Mouse (Mus musculus): Measurements from ENCODE around the gene Lrp6. TPM values are rescaled to one million over a fixed set of nuclear protein-coding genes. Genes with fewer than 3 reads are reported as not detected.
A peak's percentile ranks its signal among the peaks of the same experiment; 100 is the strongest.

Lrp6 gene
- 35.0 and 36.2 TPM in 2 replicates for polyA plus RNA-seq (2014; fragmentation: Nextera tagmentation; extraction: Ambion mirVana)

DNA sequence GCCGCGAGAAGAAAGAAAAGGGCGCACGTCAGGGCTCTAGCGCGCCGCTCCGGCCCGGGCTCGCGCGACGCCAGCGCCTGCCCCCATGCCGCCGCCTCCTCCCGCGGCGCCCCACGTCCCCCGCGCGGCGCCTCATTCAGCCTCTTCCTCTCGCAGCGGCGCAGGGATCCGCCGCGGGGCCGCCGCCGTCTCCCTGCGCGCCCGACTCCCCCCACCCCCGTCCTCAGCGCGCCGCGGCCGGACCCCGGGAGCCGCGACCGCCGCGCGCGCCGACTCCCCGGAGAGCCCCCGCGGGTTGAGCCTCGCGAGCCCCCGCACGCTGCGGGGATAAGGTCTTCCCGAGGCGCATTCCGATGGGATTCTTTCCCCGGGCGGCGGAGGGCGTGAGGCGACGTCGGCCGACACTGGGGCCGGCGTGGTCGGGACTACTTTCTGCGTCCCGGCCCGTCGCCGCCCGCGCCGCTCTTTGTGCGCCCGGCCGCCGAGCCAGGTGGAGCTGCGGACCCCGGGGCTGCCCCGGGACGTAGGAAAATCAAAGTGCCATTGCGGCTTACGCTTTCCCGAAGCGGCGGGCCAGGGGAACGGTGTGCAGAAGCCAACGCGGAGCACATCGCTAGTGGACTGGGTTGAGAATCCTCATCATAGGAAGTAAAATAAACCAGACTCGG lies at the start of gene Lrp6:
Gene Lrp6, minus strand, starts transcription at position 148 of the 668 bp plus-strand sequence.
- under 1% methylated on average over 75 of the region's 99 CpGs for WGBS
- DNase-seq (ENCODE audit: low spot score), result peak; percentile 92
- H3K9me3 ChIP-seq (ENCODE audit: control insufficient read depth, low read length), result 0 out of 2 replicates have a peak, but pooled peaks cover 2% of the 10 kb centered on the region
- peak within 1 kb of the TSS; percentile 99 for H3K27ac ChIP-seq (ENCODE audit: low read depth)
- H3K4me1 ChIP-seq (replicated peaks; ENCODE audit: control insufficient read depth, insufficient read depth, low read length), result peaks cover 10% of the 10 kb centered on the region
- no peaks in the 10 kb centered on the region for H3K27me3 ChIP-seq (replicated peaks; ENCODE audit: control insufficient read depth, insufficient read depth, low read length)
- ATAC-seq (replicated peaks; ENCODE audit: low FRiP score, low TSS enrichment, low read depth), result peak; percentile 93
- peak within 1 kb of the TSS; percentile 90 for H3K4me2 ChIP-seq (ENCODE audit: low read length)
- no peaks in the 10 kb centered on the region for H3K36me3 ChIP-seq (ENCODE audit: control insufficient read depth, insufficient read depth, low read length)
- peak within 1 kb of the TSS; percentile 89 for H3K4me3 ChIP-seq (ENCODE audit: low read depth, low read length)
- peak within 1 kb of the TSS; percentile 98 for H3K9ac ChIP-seq (ENCODE audit: low read length)

GRCm38 (mm10) chr6:134614723-134615648 lies 48.2 kb upstream of the Lrp6 start:
- peak overlapping the region; percentile 47; the same call in 1 of the 2 replicates for H3K27ac ChIP-seq (ENCODE audit: low read depth)
- 3% methylated on average over 16 of the region's 16 CpGs for WGBS
- H3K9ac ChIP-seq (ENCODE audit: low read length), result no peak overlapping the region
- peaks cover 12% of the 10 kb centered on the region for H3K4me1 ChIP-seq (replicated peaks; ENCODE audit: control insufficient read depth, insufficient read depth, low read length)
- DNase-seq (ENCODE audit: low spot score) (peak; percentile 88), ATAC-seq (replicated peaks; ENCODE audit: low FRiP score, low TSS enrichment, low read depth) (peak; percentile 76)
- peak overlapping the region; percentile 2; the same call in 1 of the 2 replicates for H3K4me3 ChIP-seq (ENCODE audit: low read depth, low read length)
- H3K9me3 ChIP-seq (ENCODE audit: control insufficient read depth, low read length), result no peaks in the 10 kb centered on the region
- no peaks in the 10 kb centered on the region for H3K27me3 ChIP-seq (replicated peaks; ENCODE audit: control insufficient read depth, insufficient read depth, low read length)
- peak overlapping the region; percentile 28 for H3K4me2 ChIP-seq (ENCODE audit: low read length)
- no peaks in the 10 kb centered on the region for H3K36me3 ChIP-seq (ENCODE audit: control insufficient read depth, insufficient read depth, low read length)

GRCm38 (mm10) chr6:134614322-134614721 lies 47.6 kb upstream of the Lrp6 start:
- WGBS, result 42% methylated on average over 4 of the region's 4 CpGs
- DNase-seq (ENCODE audit: low spot score) (no peak), ATAC-seq (replicated peaks; ENCODE audit: low FRiP score, low TSS enrichment, low read depth) (peak; percentile 66)
- no peaks in the 10 kb centered on the region for H3K9me3 ChIP-seq (ENCODE audit: control insufficient read depth, low read length)
- H3K27ac ChIP-seq (ENCODE audit: low read depth), result peak overlapping the region; percentile 47; the same call in 1 of the 2 replicates
- no peak overlapping the region for H3K9ac ChIP-seq (ENCODE audit: low read length)
- H3K36me3 ChIP-seq (ENCODE audit: control insufficient read depth, insufficient read depth, low read length), result no peaks in the 10 kb centered on the region
- peaks cover 12% of the 10 kb centered on the region for H3K4me1 ChIP-seq (replicated peaks; ENCODE audit: control insufficient read depth, insufficient read depth, low read length)
- no peak overlapping the region for H3K4me3 ChIP-seq (ENCODE audit: low read depth, low read length)
- H3K4me2 ChIP-seq (ENCODE audit: low read length), result peak overlapping the region; percentile 28
- no peaks in the 10 kb centered on the region for H3K27me3 ChIP-seq (replicated peaks; ENCODE audit: control insufficient read depth, insufficient read depth, low read length)

GRCm38 (mm10) chr6:134611896-134612295 lies 45.1 kb upstream of the Lrp6 start:
- peaks cover 12% of the 10 kb centered on the region for H3K4me1 ChIP-seq (replicated peaks; ENCODE audit: control insufficient read depth, insufficient read depth, low read length)
- H3K9ac ChIP-seq (ENCODE audit: low read length), result no peak overlapping the region
- WGBS, result 60% methylated on average over 13 of the region's 13 CpGs
- H3K4me2 ChIP-seq (ENCODE audit: low read length), result no peak overlapping the region
- no peaks in the 10 kb centered on the region for H3K36me3 ChIP-seq (ENCODE audit: control insufficient read depth, insufficient read depth, low read length)
- no peaks in the 10 kb centered on the region for H3K9me3 ChIP-seq (ENCODE audit: control insufficient read depth, low read length)
- ATAC-seq (replicated peaks; ENCODE audit: low FRiP score, low TSS enrichment, low read depth), result no peak
- no peak overlapping the region for H3K27ac ChIP-seq (ENCODE audit: low read depth)
- no peak overlapping the region for H3K4me3 ChIP-seq (ENCODE audit: low read depth, low read length)
- H3K27me3 ChIP-seq (replicated peaks; ENCODE audit: control insufficient read depth, insufficient read depth, low read length), result no peaks in the 10 kb centered on the region
- DNase-seq (ENCODE audit: low spot score), result no peak

DNA sequence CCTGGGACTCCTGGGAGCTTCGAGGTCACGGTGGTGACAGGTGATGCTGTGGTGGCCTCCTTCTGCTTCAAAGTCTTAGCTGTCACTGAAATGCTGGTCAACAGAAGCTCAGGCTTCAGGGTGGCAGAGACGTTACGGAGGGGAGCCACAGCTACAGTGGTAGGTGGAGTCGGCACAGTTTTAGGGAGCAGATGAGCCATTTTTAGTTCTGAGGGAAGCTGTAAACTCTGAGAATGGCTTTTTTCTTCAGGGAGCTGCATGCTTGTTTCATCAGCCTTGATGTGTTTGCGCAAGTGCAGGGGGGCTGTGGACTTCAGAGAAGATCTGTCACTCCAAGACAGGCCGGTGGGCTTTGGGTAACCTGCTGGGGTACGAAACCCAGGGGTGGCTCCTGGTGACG lies 43.6 kb upstream of the Lrp6 start:
- Histone ChIP-seq H3K9me3 (ENCODE audit: control insufficient read depth, low read length) (no peaks in the 10 kb centered on the region), H3K4me2 (ENCODE audit: low read length) (no peak overlapping the region), H3K36me3 (ENCODE audit: control insufficient read depth, insufficient read depth, low read length) (no peaks in the 10 kb centered on the region), H3K9ac (ENCODE audit: low read length) (no peak overlapping the region), H3K4me1 (replicated peaks; ENCODE audit: control insufficient read depth, insufficient read depth, low read length) (peaks cover 6% of the 10 kb centered on the region), H3K4me3 (ENCODE audit: low read depth, low read length) (no peak overlapping the region), H3K27ac (ENCODE audit: low read depth) (no peak overlapping the region), H3K27me3 (replicated peaks; ENCODE audit: control insufficient read depth, insufficient read depth, low read length) (no peaks in the 10 kb centered on the region)
- ATAC-seq (replicated peaks; ENCODE audit: low FRiP score, low TSS enrichment, low read depth) (no peak), DNase-seq (ENCODE audit: low spot score) (no peak)
- 82% methylated on average over 9 of the region's 9 CpGs for WGBS

DNA sequence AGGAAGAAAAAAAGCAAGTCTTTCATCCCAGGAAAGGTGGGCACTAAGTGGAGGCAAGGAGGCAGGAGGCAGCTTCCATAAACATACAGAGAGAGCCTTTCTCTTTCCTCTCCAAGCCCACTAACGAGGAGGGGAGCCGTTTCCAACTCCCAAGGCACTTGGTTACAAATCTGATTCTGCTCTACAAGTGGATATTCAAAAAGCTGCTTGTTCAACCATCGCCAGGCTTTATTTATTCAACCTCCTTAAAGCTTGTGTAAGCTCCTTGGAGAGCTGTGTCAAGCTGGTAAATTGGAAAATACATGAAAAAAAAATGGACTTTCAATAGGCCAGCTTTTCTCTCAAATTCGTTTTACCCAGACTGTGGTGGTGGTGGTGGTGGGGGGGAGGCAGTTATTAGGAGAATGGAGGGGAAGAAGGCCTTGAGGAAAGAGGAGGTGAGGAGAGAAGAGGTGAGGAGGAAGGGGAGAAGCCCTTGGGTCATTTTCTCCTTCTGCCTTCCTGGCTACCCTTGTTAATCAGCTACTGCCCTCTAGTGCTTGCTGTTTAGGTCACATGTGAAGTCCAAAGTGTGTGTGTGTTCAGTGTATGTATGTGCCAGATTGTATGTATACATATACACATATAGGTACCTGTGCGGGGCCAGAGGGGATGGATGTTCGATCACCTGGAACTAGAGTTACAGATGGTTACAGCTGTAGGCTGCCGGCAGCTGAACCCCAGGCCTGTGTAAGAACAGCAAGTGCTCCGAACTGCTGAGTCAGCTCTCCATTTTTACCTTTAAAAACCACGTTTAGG lies 40.4 kb upstream of the Lrp6 start:
- 53% methylated on average over 9 of the region's 9 CpGs for WGBS
- DNase-seq (ENCODE audit: low spot score), result no peak
- H3K4me2 ChIP-seq (ENCODE audit: low read length), result no peak overlapping the region
- H3K9me3 ChIP-seq (ENCODE audit: control insufficient read depth, low read length), result no peaks in the 10 kb centered on the region
- no peaks in the 10 kb centered on the region for H3K27me3 ChIP-seq (replicated peaks; ENCODE audit: control insufficient read depth, insufficient read depth, low read length)
- H3K9ac ChIP-seq (ENCODE audit: low read length), result no peak overlapping the region
- ATAC-seq (replicated peaks; ENCODE audit: low FRiP score, low TSS enrichment, low read depth), result peak; percentile 50; the same call in 1 of the 2 replicates
- H3K36me3 ChIP-seq (ENCODE audit: control insufficient read depth, insufficient read depth, low read length), result no peaks in the 10 kb centered on the region
- no peaks in the 10 kb centered on the region for H3K4me1 ChIP-seq (replicated peaks; ENCODE audit: control insufficient read depth, insufficient read depth, low read length)
- H3K27ac ChIP-seq (ENCODE audit: low read depth), result no peak overlapping the region
- H3K4me3 ChIP-seq (ENCODE audit: low read depth, low read length), result no peak overlapping the region

GRCm38 (mm10) chr6:134606540-134606939 lies 39.8 kb upstream of the Lrp6 start:
- no peak overlapping the region for H3K4me2 ChIP-seq (ENCODE audit: low read length)
- H3K27me3 ChIP-seq (replicated peaks; ENCODE audit: control insufficient read depth, insufficient read depth, low read length), result no peaks in the 10 kb centered on the region
- H3K27ac ChIP-seq (ENCODE audit: low read depth), result no peak overlapping the region
- no peaks in the 10 kb centered on the region for H3K36me3 ChIP-seq (ENCODE audit: control insufficient read depth, insufficient read depth, low read length)
- no peak for ATAC-seq (replicated peaks; ENCODE audit: low FRiP score, low TSS enrichment, low read depth)
- H3K4me3 ChIP-seq (ENCODE audit: low read depth, low read length), result no peak overlapping the region
- H3K9me3 ChIP-seq (ENCODE audit: control insufficient read depth, low read length), result no peaks in the 10 kb centered on the region
- 0 out of 2 replicates have a peak, but pooled peaks cover 5% of the 10 kb centered on the region for H3K4me1 ChIP-seq (replicated peaks; ENCODE audit: control insufficient read depth, insufficient read depth, low read length)
- 60% methylated on average over 6 of the region's 6 CpGs for WGBS
- DNase-seq (ENCODE audit: low spot score), result no peak
- H3K9ac ChIP-seq (ENCODE audit: low read length), result no peak overlapping the region

DNA sequence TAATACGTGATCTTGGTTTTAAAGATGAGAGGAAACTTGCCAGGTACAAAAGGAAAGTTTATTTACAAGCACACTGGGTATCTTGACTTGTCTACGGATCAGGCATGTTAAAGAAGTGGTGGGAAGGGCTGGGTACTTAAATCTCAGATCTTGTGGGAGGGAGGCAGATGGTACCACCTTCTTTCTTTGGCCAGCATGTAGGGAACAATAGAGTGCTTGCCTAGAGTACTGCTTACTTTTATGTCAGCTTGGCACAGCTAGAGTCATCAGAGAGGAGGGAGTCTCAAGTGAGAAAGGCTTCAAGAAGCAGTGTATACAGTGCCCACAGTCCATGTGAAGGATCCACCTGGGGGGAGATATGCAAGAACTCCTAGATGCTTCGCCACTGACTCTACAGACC lies 38.4 kb upstream of the Lrp6 start:
- H3K9me3 ChIP-seq (ENCODE audit: control insufficient read depth, low read length), result no peaks in the 10 kb centered on the region
- H3K4me3 ChIP-seq (ENCODE audit: low read depth, low read length), result no peak overlapping the region
- no peaks in the 10 kb centered on the region for H3K27me3 ChIP-seq (replicated peaks; ENCODE audit: control insufficient read depth, insufficient read depth, low read length)
- no peak overlapping the region for H3K4me2 ChIP-seq (ENCODE audit: low read length)
- no peaks in the 10 kb centered on the region for H3K36me3 ChIP-seq (ENCODE audit: control insufficient read depth, insufficient read depth, low read length)
- H3K9ac ChIP-seq (ENCODE audit: low read length), result no peak overlapping the region
- WGBS, result 90% methylated on average over 3 of the region's 3 CpGs
- 0 out of 2 replicates have a peak, but pooled peaks cover 5% of the 10 kb centered on the region for H3K4me1 ChIP-seq (replicated peaks; ENCODE audit: control insufficient read depth, insufficient read depth, low read length)
- ATAC-seq (replicated peaks; ENCODE audit: low FRiP score, low TSS enrichment, low read depth) (no peak), DNase-seq (ENCODE audit: low spot score) (no peak)
- no peak overlapping the region for H3K27ac ChIP-seq (ENCODE audit: low read depth)

Measured in intestine, embryonic 14.5 days (tissue).